Mouse (Mus musculus) urinary bladder, postnatal 36 days (tissue): Measurements from ENCODE around the gene Gm6205.
"Not testable (repeated sequence)": the region's sequence is repeated elsewhere in the genome, so short reads cannot be mapped to it uniquely, and the experiment has no call there.

Experiments used
- DNase-seq, 2 experiments: peaks; one replicate each; pipeline ENCODE4 v3.0.0; 2022; ENCODE audit warnings: low spot score in 2 of 2, mixed read lengths in 1 of 2

Gm6205 gene

DNA sequence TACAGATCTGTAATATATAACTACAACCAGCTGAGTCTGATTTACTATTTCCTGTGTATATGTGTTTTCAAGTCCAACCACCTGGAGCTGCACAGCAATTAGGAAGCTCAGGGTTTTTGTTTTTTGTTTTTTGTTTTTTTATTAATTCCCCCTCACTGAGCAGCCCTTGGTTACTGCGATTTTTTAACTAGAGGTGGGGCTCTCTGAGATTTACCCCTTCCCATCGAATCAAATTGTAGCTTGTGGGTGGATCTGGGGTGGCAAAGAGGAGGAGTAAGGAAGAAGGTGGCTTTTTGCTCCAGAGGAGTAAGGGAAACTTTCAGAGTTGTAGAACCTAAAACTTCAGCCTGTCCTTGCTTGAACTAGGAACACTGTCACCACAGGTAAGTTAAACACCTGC is at the start of gene Gm6205:
Gene Gm6205, plus strand, starts transcription at position 301 of the 400 bp plus-strand sequence.
- not testable (repeated sequence) for DNase-seq

DNA sequence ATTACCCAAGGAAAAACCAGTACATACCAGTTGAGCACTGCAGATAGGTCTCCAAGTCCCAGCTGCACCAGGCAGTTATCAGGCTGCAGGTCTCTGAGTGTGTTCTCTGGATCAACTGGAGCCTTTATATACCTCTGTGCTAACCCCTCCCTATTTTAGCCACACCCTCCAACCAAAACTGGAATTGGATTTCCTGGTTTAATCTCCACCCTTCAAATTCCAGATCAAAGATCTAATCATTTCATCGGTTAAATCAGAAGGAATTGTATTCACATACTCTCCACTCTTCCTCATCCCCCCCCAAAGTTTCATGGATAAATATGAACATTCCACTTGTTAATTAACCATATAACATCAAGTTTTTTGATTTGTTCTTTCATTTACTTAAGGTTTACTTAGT is 31.9 kb upstream of the Gm6205 start, which contains the start of gene Gm3147:
Gene Gm3147, minus strand, starts transcription at position 101 of the 400 bp plus-strand sequence.
- DNase-seq: not testable (repeated sequence)

DNA sequence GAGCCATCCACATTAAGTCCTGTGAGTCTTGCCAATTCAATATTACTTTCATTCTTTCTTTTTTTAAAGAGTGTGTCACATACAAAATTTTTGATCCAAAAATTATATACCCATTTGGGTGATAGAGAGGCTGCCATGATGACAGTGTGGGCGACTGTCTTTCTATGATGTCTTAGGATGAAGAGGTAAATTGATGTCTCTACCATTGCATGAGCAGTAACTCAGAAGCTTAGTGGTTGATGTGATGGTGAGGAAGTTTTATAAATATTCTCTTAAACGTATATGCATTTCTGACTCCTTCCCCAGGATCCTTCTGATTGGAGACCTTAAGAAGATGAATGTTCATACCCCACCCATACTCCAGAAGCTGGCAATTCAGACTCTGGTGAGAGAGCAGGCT is 24.5 kb upstream of the Gm6205 start, which contains the start of gene Gm6509:
Gene Gm6509, plus strand, starts transcription at position 301 of the 400 bp plus-strand sequence.
- not testable (repeated sequence) for DNase-seq
